Mouse (Mus musculus) E14TG2a.4 (cell line): ENCODE measurements at regions not wholly inside any gene's neighbourhood (a gene's known extent, or its start where the extent isn't known, plus 50 kb on each side); places are given as distances from the start of the nearest gene placed in this dataset.

Experiments
- H3K27me3 ChIP-seq: 2 replicates; pipeline ENCODE4 v1.6.1; 2014; ENCODE audit warnings: low read length, control low read depth; ENCODE audit not compliant: insufficient read depth
- H3K36me3 ChIP-seq: 2 replicates; pipeline ENCODE4 v1.6.1; 2014; ENCODE audit warnings: low read length, control low read depth; ENCODE audit not compliant: insufficient read depth
- H3K4me1 ChIP-seq: replicated peaks from 2 replicates; pipeline ENCODE4 v1.6.1; 2014; ENCODE audit warnings: low read depth, low read length, control low read depth
- H3K4me3 ChIP-seq: replicated peaks from 2 replicates; pipeline ENCODE4 v1.5.1; 2014; ENCODE audit warnings: mild to moderate bottlenecking, low read length
- H3K9me3 ChIP-seq: 2 replicates; pipeline ENCODE4 v1.6.1; 2014; ENCODE audit warnings: low read length, control low read depth
- CTCF ChIP-seq: conservative IDR thresholded peaks from 2 replicates; pipeline ENCODE4 v1.5.1; 2014; ENCODE audit warnings: low read length
- NANOG ChIP-seq: IDR thresholded peaks from 2 replicates; pipeline ENCODE4 v1.6.1; 2014; ENCODE audit warnings: borderline replicate concordance, low read length, mixed read lengths
- POU5F1 ChIP-seq: IDR thresholded peaks from 2 replicates; pipeline ENCODE4 v1.6.1; 2014; ENCODE audit warnings: low read length, borderline replicate concordance

GRCm38 (mm10) chr7:69865801-69866200 lies 500.7 kb downstream of the Nr2f2 start:
- Histone ChIP-seq H3K4me1 (no peaks in the 10 kb centered on the region), H3K27me3 (no peaks in the 10 kb centered on the region), H3K36me3 (no peaks in the 10 kb centered on the region), H3K4me3 (no peak overlapping the region), H3K9me3 (no peaks in the 10 kb centered on the region)
- no peak for TF ChIP-seq CTCF
- TF ChIP-seq NANOG, result no peak
- TF ChIP-seq POU5F1, result no peak

- no peaks in the 10 kb centered on the region; the same call in 1 of the 2 replicates for H3K9me3 ChIP-seq
- no peaks in the 10 kb centered on the region for H3K4me1 ChIP-seq
- H3K4me3 ChIP-seq, result no peak overlapping the region
- no peaks in the 10 kb centered on the region for H3K27me3 ChIP-seq
- no peaks in the 10 kb centered on the region for H3K36me3 ChIP-seq
- TF ChIP-seq POU5F1 (no peak), NANOG (no peak), CTCF (no peak)
Observed at GRCm38 (mm10) chr7:69844631-69845324, 521.8 kb downstream of the Nr2f2 start.

DNA sequence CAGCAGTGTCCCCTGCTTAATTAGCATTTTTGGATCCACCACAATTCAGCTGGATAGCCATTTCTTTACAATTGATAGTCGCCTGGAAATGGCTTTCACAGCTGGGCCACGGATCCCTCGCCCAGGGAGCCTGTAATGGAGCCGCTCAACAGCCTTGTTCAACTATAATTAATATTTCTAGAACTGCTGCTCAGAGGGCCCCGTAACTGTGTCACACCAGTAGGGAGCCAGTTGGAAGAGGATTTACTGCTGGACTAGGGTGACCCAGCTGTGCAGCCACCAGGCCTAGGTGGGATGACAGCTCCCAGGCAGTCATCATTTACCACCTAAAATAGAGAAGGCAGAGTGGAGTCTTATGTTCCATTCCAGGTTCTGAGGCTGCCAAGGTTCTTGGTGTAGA lies 529.2 kb downstream of the Nr2f2 start:
- no peaks in the 10 kb centered on the region for H3K9me3 ChIP-seq
- TF ChIP-seq CTCF (no peak), POU5F1 (no peak), NANOG (no peak)
- no peaks in the 10 kb centered on the region for H3K4me1 ChIP-seq
- H3K27me3 ChIP-seq, result no peaks in the 10 kb centered on the region
- no peak overlapping the region for H3K4me3 ChIP-seq
- no peaks in the 10 kb centered on the region for H3K36me3 ChIP-seq

DNA sequence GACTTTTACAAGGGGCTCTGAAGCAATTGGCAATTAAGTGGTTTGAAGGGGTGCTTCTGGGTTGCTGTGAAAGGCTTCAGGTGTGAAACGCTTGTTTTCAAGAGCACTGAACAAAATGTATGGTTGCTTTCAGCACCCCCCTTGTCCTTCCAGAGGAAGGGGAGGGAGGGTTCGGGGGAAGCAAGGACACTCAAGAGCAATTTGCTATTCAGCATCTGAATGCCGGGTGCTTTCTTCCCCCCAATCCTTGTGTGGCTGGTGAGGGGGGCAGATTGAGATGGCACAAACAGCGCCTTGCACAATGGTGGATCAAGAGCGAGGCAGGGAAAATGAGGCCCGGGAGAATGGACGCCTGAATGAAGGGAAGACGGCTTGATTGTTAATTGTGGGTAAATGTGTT lies 539.3 kb downstream of the Nr2f2 start:
- Histone ChIP-seq H3K4me1 (no peaks in the 10 kb centered on the region; the same call in 1 of the 2 replicates), H3K27me3 (no peaks in the 10 kb centered on the region; the same call in 1 of the 2 replicates), H3K36me3 (no peaks in the 10 kb centered on the region), H3K9me3 (no peaks in the 10 kb centered on the region), H3K4me3 (no peak overlapping the region)
- TF ChIP-seq POU5F1 (no peak), CTCF (no peak), NANOG (no peak)

DNA sequence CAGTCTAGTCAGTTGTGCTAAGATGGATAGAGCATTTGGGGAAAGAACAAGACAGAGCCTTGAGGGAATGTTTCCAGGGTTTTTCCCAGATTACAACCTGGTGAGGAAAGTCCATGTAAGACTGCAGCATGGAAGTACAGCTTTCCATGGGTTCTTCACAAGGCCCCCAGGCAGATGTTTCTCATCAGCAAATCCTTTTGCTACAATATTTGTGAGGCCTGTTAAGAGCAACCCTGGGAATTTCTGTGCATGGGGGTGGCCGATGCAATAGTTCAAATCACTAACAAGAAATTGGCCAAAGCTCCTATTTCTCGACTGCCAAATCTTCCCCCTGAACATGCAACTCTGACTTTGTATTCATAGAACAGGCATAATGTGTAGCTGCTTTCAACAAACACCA lies 546.0 kb downstream of the Nr2f2 start:
- H3K27me3 ChIP-seq, result no peaks in the 10 kb centered on the region; the same call in 1 of the 2 replicates
- H3K36me3 ChIP-seq, result no peaks in the 10 kb centered on the region
- no peak overlapping the region for H3K4me3 ChIP-seq
- no peak for TF ChIP-seq NANOG
- TF ChIP-seq CTCF, result no peak
- TF ChIP-seq POU5F1, result no peak
- no peaks in the 10 kb centered on the region for H3K4me1 ChIP-seq
- no peaks in the 10 kb centered on the region for H3K9me3 ChIP-seq

GRCm38 (mm10) chr7:69812301-69812700 lies 554.2 kb downstream of the Nr2f2 start:
- no peaks in the 10 kb centered on the region for H3K36me3 ChIP-seq
- no peaks in the 10 kb centered on the region for H3K27me3 ChIP-seq
- peaks cover 1% of the 10 kb centered on the region; the same call in 1 of the 2 replicates for H3K4me1 ChIP-seq
- no peaks in the 10 kb centered on the region for H3K9me3 ChIP-seq
- no peak for TF ChIP-seq NANOG
- TF ChIP-seq CTCF, result no peak
- TF ChIP-seq POU5F1, result no peak
- no peak overlapping the region for H3K4me3 ChIP-seq

GRCm38 (mm10) chr7:69810873-69811272 lies 555.7 kb downstream of the Nr2f2 start:
- H3K9me3 ChIP-seq, result no peaks in the 10 kb centered on the region
- no peak for TF ChIP-seq CTCF
- TF ChIP-seq POU5F1, result no peak
- no peak for TF ChIP-seq NANOG

GRCm38 (mm10) chr7:69807220-69807619 lies 559.3 kb downstream of the Nr2f2 start:
- H3K36me3 ChIP-seq, result no peaks in the 10 kb centered on the region
- no peak for TF ChIP-seq NANOG
- TF ChIP-seq CTCF, result no peak
- no peak for TF ChIP-seq POU5F1
- no peak overlapping the region for H3K4me3 ChIP-seq
- H3K4me1 ChIP-seq, result peaks cover 4% of the 10 kb centered on the region; the same call in 1 of the 2 replicates
- no peaks in the 10 kb centered on the region for H3K9me3 ChIP-seq
- H3K27me3 ChIP-seq, result no peaks in the 10 kb centered on the region

More at GRCm38 (mm10) chr7:69810873-69811272, 555.7 kb downstream of the Nr2f2 start:
- no peaks in the 10 kb centered on the region for H3K36me3 ChIP-seq
- H3K4me1 ChIP-seq, result peaks cover 4% of the 10 kb centered on the region; the same call in 1 of the 2 replicates
- H3K27me3 ChIP-seq, result no peaks in the 10 kb centered on the region
- no peak overlapping the region for H3K4me3 ChIP-seq

- H3K4me1 ChIP-seq, result no peaks in the 10 kb centered on the region
Observed at GRCm38 (mm10) chr7:69770980-69771348, 595.6 kb downstream of the Nr2f2 start.

More at GRCm38 (mm10) chr7:69770980-69771348, 595.6 kb downstream of the Nr2f2 start:
- Histone ChIP-seq H3K4me3 (no peak overlapping the region), H3K27me3 (no peaks in the 10 kb centered on the region), H3K36me3 (no peaks in the 10 kb centered on the region), H3K9me3 (no peaks in the 10 kb centered on the region)
- TF ChIP-seq POU5F1 (no peak), CTCF (no peak)
